Mouse (Mus musculus) hindlimb bud, embryonic 11.5 days (tissue): ENCODE data around the gene Tmem158.

Experiments
- DNase-seq: peaks from one replicate; pipeline ENCODE4 v3.0.0-alpha.2; 2012; ENCODE audit warnings: low read depth, low spot score; ENCODE audit errors: extremely low spot score

Tmem158 gene

GRCm38 (mm10) chr9:123247992-123248391, 12.6 kb downstream of the Tmem158 start:
- DNase-seq, result no peak

GRCm38 (mm10) chr9:123245146-123245545, 15.4 kb downstream of the Tmem158 start:
- no peak for DNase-seq

GRCm38 (mm10) chr9:123243988-123244387, 16.6 kb downstream of the Tmem158 start:
- DNase-seq, result no peak

- DNase-seq, result no peak
These were observed 19.4 kb downstream of the Tmem158 start for GRCm38 (mm10) chr9:123241191-123241590.

- no peak for DNase-seq
These were observed 19.8 kb downstream of the Tmem158 start for GRCm38 (mm10) chr9:123240751-123241150.

- no peak for DNase-seq
These were observed 20.3 kb downstream of the Tmem158 start for GRCm38 (mm10) chr9:123240271-123240670.

GRCm38 (mm10) chr9:123239651-123240050, 20.9 kb downstream of the Tmem158 start:
- DNase-seq, result no peak

GRCm38 (mm10) chr9:123238256-123239045, 22.1 kb downstream of the Tmem158 start:
- DNase-seq, result no peak

GRCm38 (mm10) chr9:123237739-123238138, 22.8 kb downstream of the Tmem158 start:
- DNase-seq, result no peak

- no peak for DNase-seq
These were observed 24.9 kb downstream of the Tmem158 start for GRCm38 (mm10) chr9:123235621-123236020.

GRCm38 (mm10) chr9:123229826-123230225, 30.7 kb downstream of the Tmem158 start:
- no peak for DNase-seq

- DNase-seq, result no peak
These were observed 31.9 kb downstream of the Tmem158 start for GRCm38 (mm10) chr9:123228671-123229070.

GRCm38 (mm10) chr9:123227106-123227750, 33.3 kb downstream of the Tmem158 start:
- no peak for DNase-seq

- DNase-seq, result no peak
These were observed 35.6 kb downstream of the Tmem158 start for GRCm38 (mm10) chr9:123224863-123225431.

GRCm38 (mm10) chr9:123219826-123220225, 40.7 kb downstream of the Tmem158 start:
- DNase-seq, result no peak

- DNase-seq, result no peak
These were observed 44.7 kb downstream of the Tmem158 start, which contains the start of gene Cdcp1 for GRCm38 (mm10) chr9:123215621-123216440. Gene Cdcp1, minus strand, starts transcription at chr9:123216038.

- no peak for DNase-seq
These were observed 47.2 kb downstream of the Tmem158 start for GRCm38 (mm10) chr9:123213371-123213770.
